Mouse (Mus musculus) stomach, postnatal 0 days (tissue): ENCODE results near the gene Prkd3.

Experiments used
- CTCF ChIP-seq: IDR thresholded peaks from 2 replicates; pipeline ENCODE4 v1.5.1; 2016; ENCODE audit warnings: antibody characterized with exemption, low read depth, mild to moderate bottlenecking, moderate library complexity
- EP300 ChIP-seq: optimal IDR thresholded peaks from 2 replicates; pipeline ENCODE3; 2016; ENCODE audit warnings: antibody characterized with exemption

DNA sequence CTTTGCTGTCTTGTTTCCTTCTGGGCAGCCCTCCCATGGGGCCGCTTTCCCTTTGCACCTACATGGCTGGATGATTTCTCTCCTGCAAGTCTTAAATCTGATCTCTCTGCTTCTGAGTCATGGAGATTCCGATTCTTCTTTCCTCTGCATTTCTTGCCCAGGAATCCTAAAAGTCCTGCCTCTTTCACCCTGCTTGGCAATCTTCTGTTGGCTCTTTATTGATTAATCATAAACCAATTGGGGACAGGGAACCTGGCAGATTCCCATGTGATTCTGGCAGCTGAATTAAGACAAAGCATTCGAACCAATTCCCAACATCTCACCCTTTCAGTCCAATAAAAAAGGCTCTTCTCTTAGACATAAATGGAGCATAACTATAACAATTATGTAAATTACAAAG is 8.6 kb upstream of the Prkd3 start:
- no peak for TF ChIP-seq CTCF
- TF ChIP-seq EP300 = no peak
